19 mouse cellular contexts compared by ENCODE assay signal in genomic region chr11:120373025-120373424, GRCm38 (mm10). TPM values are rescaled to one million over a fixed set of nuclear protein-coding genes. Genes with fewer than 3 reads are reported as not detected.
DNase-seq lines count a peak whose midpoint lies in the region; ATAC-seq and TF ChIP-seq lines count a peak whose summit lies in the region.
"Had no signal": no experiment of that assay in that cellular context is flagged by ENCODE, and none has a peak within 500 bp of the region (broad histone marks: within the 10 kb centered on the region; RNA-seq: fewer than 3 reads in every experiment).

No protein-coding gene starts in this region.

- H3K4me2 ChIP-seq in midbrain, embryonic 16.5 days (ENCODE audit: low read length), result no peak overlapping the region
- no peak overlapping the region for H3K4me2 ChIP-seq in midbrain, embryonic 14.5 days (ENCODE audit: low read length)
- H3K4me2 ChIP-seq: embryonic facial prominence, embryonic 13.5 days; hindbrain, embryonic 12.5 days; intestine, embryonic 15.5 days; limb, embryonic 15.5 days; midbrain, embryonic 12.5 days; neural tube, embryonic 12.5 days had no signal

- ATAC-seq in midbrain, embryonic 16.5 days, result no peak
- ATAC-seq in midbrain, embryonic 14.5 days (ENCODE audit: low FRiP score, low TSS enrichment), result no peak
- ATAC-seq: CD4-positive, CD25-positive, alpha-beta regulatory T cell, adult 4 months; intestine, embryonic 15.5 days had no signal

- H3K27me3 ChIP-seq in midbrain, embryonic 16.5 days (ENCODE audit: control insufficient read depth, insufficient read depth, low read depth, low read length), result no peaks in the 10 kb centered on the region
- H3K27me3 ChIP-seq in midbrain, embryonic 14.5 days (ENCODE audit: control insufficient read depth, insufficient read depth, low read length), result no peaks in the 10 kb centered on the region
- no peaks in the 10 kb centered on the region for H3K27me3 ChIP-seq in MEL (ENCODE audit: control insufficient read depth in 1 of 2, insufficient read depth in 2 of 2, low read length in 2 of 2)
- H3K27me3 ChIP-seq: embryonic facial prominence, embryonic 13.5 days; hindbrain, embryonic 12.5 days; intestine, embryonic 15.5 days; limb, embryonic 15.5 days; midbrain, embryonic 12.5 days; neural tube, embryonic 12.5 days had no signal

- no peak overlapping the region for H3K27ac ChIP-seq in layer of hippocampus, adult 2 months
- no peak overlapping the region for H3K27ac ChIP-seq in midbrain, embryonic 16.5 days (ENCODE audit: low read length)
- H3K27ac ChIP-seq in midbrain, embryonic 14.5 days (replicated peaks; ENCODE audit: low read depth, low read length), result no peak overlapping the region
- H3K27ac ChIP-seq in MEL (ENCODE audit: control insufficient read depth, low read depth, low read length), result no peak overlapping the region
- H3K27ac ChIP-seq: hindbrain, embryonic 12.5 days; intestine, embryonic 15.5 days; macrophage; midbrain, embryonic 12.5 days; neural tube, embryonic 12.5 days had no signal

- H3K4me3 ChIP-seq in layer of hippocampus, adult 2 months, result no peak overlapping the region
- H3K4me3 ChIP-seq in midbrain, embryonic 16.5 days (ENCODE audit: low read depth, low read length), result no peak overlapping the region
- H3K4me3 ChIP-seq in midbrain, embryonic 14.5 days (replicated peaks; ENCODE audit: low read depth, low read length), result no peak overlapping the region
- no peak overlapping the region for H3K4me3 ChIP-seq in MEL (ENCODE audit: control insufficient read depth in 1 of 2, insufficient read depth in 1 of 2, low read depth in 2 of 2, low read length in 2 of 2)
- H3K4me3 ChIP-seq: embryonic facial prominence, embryonic 13.5 days; hindbrain, embryonic 12.5 days; intestine, embryonic 15.5 days; limb, embryonic 15.5 days; midbrain, embryonic 12.5 days; neural tube, embryonic 12.5 days had no signal

- no peak for DNase-seq in layer of hippocampus, adult 2 months (ENCODE audit: low spot score in 2 of 2)
- DNase-seq in layer of hippocampus, postnatal 14 days (ENCODE audit: low spot score in 2 of 2), result no peak
- DNase-seq in midbrain, embryonic 14.5 days, result no peak
- DNase-seq in MEL (ENCODE audit: low read depth, low spot score), result no peak
- DNase-seq in lung, postnatal 36 days, result peak; percentile 49
- no peak for DNase-seq in T-cell, adult 2 months (ENCODE audit: low spot score)
- DNase-seq: cerebellum, adult 8-10 months; layer of hippocampus, adult 9-11 months; right cerebral cortex, postnatal 25 days; thymus, postnatal 36 days had no signal

- WGBS in midbrain, embryonic 16.5 days, result 64% methylated on average over 13 of the region's 13 CpGs
- WGBS in midbrain, embryonic 14.5 days, result 61% methylated on average over 13 of the region's 13 CpGs

- peak; percentile 46 for TF ChIP-seq CTCF in layer of hippocampus, adult 2 months (conservative IDR thresholded peaks at IDR 0.05)
- TF ChIP-seq CTCF in MEL (IDR thresholded peaks at IDR 0.05 in 2 of 3, conservative IDR thresholded peaks at IDR 0.05 in 1 of 3; ENCODE audit: control insufficient read depth in 1 of 3, insufficient read depth in 1 of 3, low read depth in 2 of 3, low read length in 3 of 3, poor library complexity in 1 of 3, severe bottlenecking in 1 of 3), result peak in 2 of 3 experiments; percentile 4 to 25; a peak in 2 of 6 replicates

- H3K9me3 ChIP-seq in midbrain, embryonic 16.5 days (replicated peaks; ENCODE audit: control insufficient read depth, low read length, poor library complexity, severe bottlenecking), result no peaks in the 10 kb centered on the region
- no peaks in the 10 kb centered on the region for H3K9me3 ChIP-seq in midbrain, embryonic 14.5 days (ENCODE audit: control insufficient read depth, low read length)
- H3K9me3 ChIP-seq in MEL (replicated peaks; ENCODE audit: insufficient read depth, low read length), result no peaks in the 10 kb centered on the region
- H3K9me3 ChIP-seq: embryonic facial prominence, embryonic 13.5 days; hindbrain, embryonic 12.5 days; intestine, embryonic 15.5 days; limb, embryonic 15.5 days; midbrain, embryonic 12.5 days; neural tube, embryonic 12.5 days had no signal

- no peak for TF ChIP-seq EP300 in MEL (IDR thresholded peaks at IDR 0.05; ENCODE audit: low read depth in 1 of 2, low read length in 2 of 2)

- peaks cover 49% of the 10 kb centered on the region for H3K36me3 ChIP-seq in midbrain, embryonic 16.5 days (ENCODE audit: control insufficient read depth, insufficient read depth, low read length)
- H3K36me3 ChIP-seq in midbrain, embryonic 14.5 days (ENCODE audit: control insufficient read depth, insufficient read depth, low read length), result peaks cover 86% of the 10 kb centered on the region
- no peaks in the 10 kb centered on the region; a peak in 1 of 4 replicates for H3K36me3 ChIP-seq in MEL (ENCODE audit: control insufficient read depth in 1 of 2, insufficient read depth in 2 of 2, low read length in 2 of 2)

- peaks cover 13% of the 10 kb centered on the region for H3K4me1 ChIP-seq in midbrain, embryonic 16.5 days (ENCODE audit: control insufficient read depth, insufficient read depth, low read length)
- peaks cover 17% of the 10 kb centered on the region for H3K4me1 ChIP-seq in midbrain, embryonic 14.5 days (ENCODE audit: control insufficient read depth, insufficient read depth, low read length)
- H3K4me1 ChIP-seq in MEL (ENCODE audit: control insufficient read depth in 1 of 2, insufficient read depth in 2 of 2, low read length in 2 of 2), result peaks cover 5 to 6% of the 10 kb centered on the region in 2 experiments; a peak in 3 of 4 replicates

- H3K79me2 ChIP-seq in MEL (ENCODE audit: control insufficient read depth, insufficient read depth, low read length, poor library complexity), result peaks cover 9% of the 10 kb centered on the region

- H3K9ac ChIP-seq in midbrain, embryonic 16.5 days (ENCODE audit: low read depth, low read length), result 0 out of 2 replicates have a peak overlapping the region, but pooled peaks have one; percentile 6
- H3K9ac ChIP-seq in midbrain, embryonic 14.5 days (replicated peaks; ENCODE audit: low read length), result no peak overlapping the region
- H3K9ac ChIP-seq in MEL (ENCODE audit: control insufficient read depth, low read depth, low read length, poor library complexity, severe bottlenecking), result no peak overlapping the region
- H3K9ac ChIP-seq: embryonic facial prominence, embryonic 13.5 days; hindbrain, embryonic 12.5 days; intestine, embryonic 15.5 days; limb, embryonic 15.5 days; midbrain, embryonic 12.5 days; neural tube, embryonic 12.5 days had no signal

- no peak for TF ChIP-seq RAD21 in MEL (IDR thresholded peaks at IDR 0.05; ENCODE audit: low read depth, low read length)

- TF ChIP-seq POLR2A in MEL (IDR thresholded peaks at IDR 0.05; ENCODE audit: control insufficient read depth in 1 of 2, insufficient read depth in 1 of 2, low read depth in 1 of 2, low read length in 2 of 2, poor library complexity in 1 of 2), result no peak

TF ChIP-seq in MEL, 35 proteins besides CTCF, POLR2A, EP300 and RAD21 (continues in another document):
- TF ChIP-seq ELF1 (IDR thresholded peaks at IDR 0.05; ENCODE audit: low read depth, low read length) (no peak), ZMIZ1 (IDR thresholded peaks at IDR 0.05; ENCODE audit: low read depth, low read length) (no peak), ETS1 (IDR thresholded peaks at IDR 0.05; ENCODE audit: low read depth, low read length) (no peak), TAL1 (IDR thresholded peaks at IDR 0.05; ENCODE audit: low read length) (no peak), HCFC1 (IDR thresholded peaks at IDR 0.05; ENCODE audit: low read depth, low read length) (no peak), MAX (IDR thresholded peaks at IDR 0.05; ENCODE audit: low read length) (no peak), JUND (IDR thresholded peaks at IDR 0.05; ENCODE audit: low read depth, low read length) (no peak), NELFE (IDR thresholded peaks at IDR 0.05; ENCODE audit: low read depth, low read length) (no peak), MYC (IDR thresholded peaks at IDR 0.05; ENCODE audit: low read depth, low read length) (no peak), MAFK (IDR thresholded peaks at IDR 0.05; ENCODE audit: borderline replicate concordance, low read depth, low read length) (no peak), USF1 (IDR thresholded peaks at IDR 0.05; ENCODE audit: low read depth, low read length) (no peak), MYB (IDR thresholded peaks at IDR 0.05; ENCODE audit: low read depth, low read length) (no peak), UBTF (IDR thresholded peaks at IDR 0.05; ENCODE audit: borderline replicate concordance, insufficient read depth, low read depth, low read length) (no peak), ZC3H11A (IDR thresholded peaks at IDR 0.05; ENCODE audit: low read depth, low read length) (no peak), TBP (IDR thresholded peaks at IDR 0.05; ENCODE audit: low read depth, low read length) (no peak)

RNA-seq across cellular contexts. Expression of gene Faap100, which starts 5.5 kb away (rescaled TPM):
- 10 to 100 TPM; 17.7 to 19.5 TPM for total RNA-seq in layer of hippocampus, adult 2 months (2021)
- total RNA-seq in layer of hippocampus, postnatal 14 days (2021), result 10 to 100 TPM; 31.9 to 38.1 TPM
- 119 and 126 TPM in 2 replicates for polyA plus RNA-seq in midbrain, embryonic 16.5 days (2015; fragmentation: Nextera tagmentation; extraction: Ambion mirVana)
- polyA plus RNA-seq in midbrain, embryonic 14.5 days (2014; fragmentation: Nextera tagmentation; extraction: Ambion mirVana), result 95.9 and 114 TPM in 2 replicates
- 34.9 and 45.7 TPM in 2 replicates for total RNA-seq in MEL (2012; rRNA removed)
- 10 to 100 TPM in 1 of 2 experiments, not detected in 1; 27.1 TPM for polyA plus RNA-seq in MEL (2012; ENCODE audit: insufficient read depth in 1 of 2, insufficient read length in 2 of 2, low read depth in 1 of 2, low replicate concordance in 2 of 2, missing spikeins in 1 of 2)

RNA-seq across cellular contexts. Expression of gene Fscn2, which starts 11.7 kb away (rescaled TPM):
- 1 to 10 TPM in 1 of 2 experiments, under 1 TPM in 1; 0.69 to 1.1 TPM for total RNA-seq in layer of hippocampus, adult 2 months (2021)
- under 1 TPM; 0.48 to 0.67 TPM for total RNA-seq in layer of hippocampus, postnatal 14 days (2021)
- 1.2 and 1.3 TPM in 2 replicates for polyA plus RNA-seq in midbrain, embryonic 16.5 days (2015; fragmentation: Nextera tagmentation; extraction: Ambion mirVana)
- 1.7 and 2.5 TPM in 2 replicates for polyA plus RNA-seq in midbrain, embryonic 14.5 days (2014; fragmentation: Nextera tagmentation; extraction: Ambion mirVana)
- 0.29 and 0.62 TPM in 2 replicates for total RNA-seq in MEL (2012; rRNA removed)
- polyA plus RNA-seq in MEL (2012; ENCODE audit: insufficient read depth in 1 of 2, insufficient read length in 2 of 2, low read depth in 1 of 2, low replicate concordance in 2 of 2, missing spikeins in 1 of 2), result under 1 TPM in 1 of 2 experiments, not detected in 1; 0.61 TPM
- polyA plus RNA-seq: macrophage had no signal

RNA-seq across cellular contexts. Expression of gene Actg1, which starts 24.7 kb away (rescaled TPM):
- 1,000 to 10,000 TPM; 1,285 to 1,295 TPM for total RNA-seq in layer of hippocampus, adult 2 months (2021)
- total RNA-seq in layer of hippocampus, postnatal 14 days (2021), result 1,000 to 10,000 TPM; 1,835 to 1,925 TPM
- polyA plus RNA-seq in midbrain, embryonic 16.5 days (2015; fragmentation: Nextera tagmentation; extraction: Ambion mirVana), result 4,277 and 4,299 TPM in 2 replicates
- 4,502 and 4,930 TPM in 2 replicates for polyA plus RNA-seq in midbrain, embryonic 14.5 days (2014; fragmentation: Nextera tagmentation; extraction: Ambion mirVana)
- 1,328 and 1,871 TPM in 2 replicates for total RNA-seq in MEL (2012; rRNA removed)
- 1,000 to 10,000 TPM in 1 of 2 experiments, 100 to 1,000 TPM in 1; 899 to 1,784 TPM for polyA plus RNA-seq in MEL (2012; ENCODE audit: insufficient read depth in 1 of 2, insufficient read length in 2 of 2, low read depth in 1 of 2, low replicate concordance in 2 of 2, missing spikeins in 1 of 2)
